Comparison of ENCODE assay signal across 33 mouse cellular contexts in the genomic region with DNA sequence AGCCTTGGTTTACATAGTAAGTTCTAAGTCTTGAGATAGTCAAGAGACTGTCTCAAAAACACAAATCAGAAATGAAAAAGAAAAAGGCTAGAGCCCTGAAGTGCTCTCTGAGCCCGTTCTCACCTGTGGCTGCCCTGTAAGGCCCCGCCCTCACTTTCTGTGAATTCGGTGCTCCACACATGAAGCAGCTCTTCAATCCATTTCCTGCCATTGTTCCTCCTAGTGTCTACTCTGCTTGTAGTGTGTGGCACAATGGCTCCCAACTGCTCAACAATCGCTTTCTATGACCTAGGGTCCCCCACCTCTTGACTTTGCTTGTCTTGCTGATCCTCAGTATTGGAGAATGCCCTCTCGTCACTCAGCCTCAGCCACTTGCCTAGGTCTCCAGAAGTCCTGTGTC. TPM values are rescaled to one million over a fixed set of nuclear protein-coding genes. Genes with fewer than 3 reads are reported as not detected.
A peak's percentile ranks its signal among the peaks of the same experiment; 100 is the strongest.
DNase-seq lines count a peak whose midpoint lies in the region; ATAC-seq lines count a peak whose summit lies in the region.
"Had no signal": no experiment of that assay in that cellular context is flagged by ENCODE, and none has a peak within 500 bp of the region (broad histone marks: within the 10 kb centered on the region; RNA-seq: fewer than 3 reads in every experiment).

No protein-coding gene starts in this region.

- H3K4me3 ChIP-seq in heart, embryonic 10.5 days: no peak overlapping the region
- no peak overlapping the region for H3K4me3 ChIP-seq in neural tube, embryonic 13.5 days
- H3K4me3 ChIP-seq in neural tube, embryonic 15.5 days (replicated peaks): no peak overlapping the region
- H3K4me3 ChIP-seq in liver, embryonic 12.5 days: no peak overlapping the region
- H3K4me3 ChIP-seq: forebrain, embryonic 12.5 days; hindbrain, embryonic 15.5 days; intestine, embryonic 15.5 days; limb, embryonic 13.5 days; liver, embryonic 13.5 days; midbrain, embryonic 12.5 days had no signal

- no peak overlapping the region for H3K4me2 ChIP-seq in neural tube, embryonic 13.5 days
- H3K4me2 ChIP-seq in neural tube, embryonic 15.5 days: no peak overlapping the region
- no peak overlapping the region for H3K4me2 ChIP-seq in liver, embryonic 12.5 days
- H3K4me2 ChIP-seq: forebrain, embryonic 12.5 days; hindbrain, embryonic 15.5 days; intestine, embryonic 15.5 days; limb, embryonic 13.5 days; liver, embryonic 13.5 days; midbrain, embryonic 12.5 days had no signal

- H3K9me3 ChIP-seq in heart, embryonic 10.5 days: no peaks in the 10 kb centered on the region
- no peaks in the 10 kb centered on the region for H3K9me3 ChIP-seq in neural tube, embryonic 13.5 days
- no peaks in the 10 kb centered on the region for H3K9me3 ChIP-seq in neural tube, embryonic 15.5 days (replicated peaks)
- H3K9me3 ChIP-seq in liver, embryonic 12.5 days (replicated peaks): no peaks in the 10 kb centered on the region
- H3K9me3 ChIP-seq: forebrain, embryonic 12.5 days; hindbrain, embryonic 15.5 days; intestine, embryonic 15.5 days; limb, embryonic 13.5 days; liver, embryonic 13.5 days; midbrain, embryonic 12.5 days had no signal

- no peak for ATAC-seq in neural tube, embryonic 13.5 days (ENCODE audit: low read depth)
- no peak for ATAC-seq in neural tube, embryonic 15.5 days (ENCODE audit: low FRiP score)
- ATAC-seq in liver, embryonic 12.5 days: no peak
- ATAC-seq: intestine, embryonic 15.5 days had no signal

- WGBS in heart, embryonic 10.5 days: 54% methylated on average over 5 of the region's 5 CpGs
- 70% methylated on average over 5 of the region's 5 CpGs for WGBS in neural tube, embryonic 13.5 days
- 71% methylated on average over 5 of the region's 5 CpGs for WGBS in neural tube, embryonic 15.5 days
- 54% methylated on average over 5 of the region's 5 CpGs for WGBS in liver, embryonic 12.5 days (ENCODE audit: insufficient replicate concordance)

- H3K9ac ChIP-seq in neural tube, embryonic 13.5 days: 0 out of 2 replicates have a peak overlapping the region, but pooled peaks have one; percentile 0
- H3K9ac ChIP-seq in neural tube, embryonic 15.5 days (replicated peaks): no peak overlapping the region
- no peak overlapping the region for H3K9ac ChIP-seq in liver, embryonic 12.5 days
- H3K9ac ChIP-seq: forebrain, embryonic 12.5 days; hindbrain, embryonic 15.5 days; intestine, embryonic 15.5 days; limb, embryonic 13.5 days; liver, embryonic 13.5 days; midbrain, embryonic 12.5 days had no signal

- DNase-seq in heart, embryonic 10.5 days (ENCODE audit: low spot score): no peak
- DNase-seq in heart, adult 18-20 months: no peak
- peak; percentile 57 for DNase-seq in CD4-positive helper T cell, adult 2 months (ENCODE audit: low read depth, low spot score)
- DNase-seq in T-cell, adult 2 months (ENCODE audit: low spot score): peak; percentile 59
- no peak for DNase-seq in left cerebral cortex, adult 11 months (ENCODE audit: low spot score)
- DNase-seq: adrenal gland, adult 2 months; cerebellum, adult 11 months; cerebellum, adult 9-11 months; gastrocnemius, postnatal 36 days; kidney, postnatal 36 days; liver, embryonic 13.5 days; lung, adult 2 months; right cerebral cortex, postnatal 14 days had no signal

- peaks cover 25% of the 10 kb centered on the region for H3K4me1 ChIP-seq in heart, embryonic 10.5 days
- H3K4me1 ChIP-seq in neural tube, embryonic 13.5 days (replicated peaks): peaks cover 11% of the 10 kb centered on the region
- H3K4me1 ChIP-seq in neural tube, embryonic 15.5 days: peaks cover 9% of the 10 kb centered on the region
- peaks cover 52% of the 10 kb centered on the region for H3K4me1 ChIP-seq in liver, embryonic 12.5 days

- H3K27me3 ChIP-seq in heart, embryonic 10.5 days (ENCODE audit: insufficient read depth, poor library complexity, severe bottlenecking): peaks cover 34% of the 10 kb centered on the region
- peaks cover 36% of the 10 kb centered on the region for H3K27me3 ChIP-seq in neural tube, embryonic 13.5 days
- peaks cover 24% of the 10 kb centered on the region for H3K27me3 ChIP-seq in neural tube, embryonic 15.5 days (replicated peaks)
- H3K27me3 ChIP-seq in liver, embryonic 12.5 days (replicated peaks): peaks cover 55% of the 10 kb centered on the region
- H3K27me3 ChIP-seq: intestine, embryonic 15.5 days had no signal

- 0 out of 2 replicates have a peak overlapping the region, but pooled peaks have one; percentile 2 for H3K27ac ChIP-seq in heart, embryonic 10.5 days
- H3K27ac ChIP-seq in neural tube, embryonic 13.5 days (replicated peaks): no peak overlapping the region
- H3K27ac ChIP-seq in neural tube, embryonic 15.5 days (replicated peaks): no peak overlapping the region
- no peak overlapping the region for H3K27ac ChIP-seq in liver, embryonic 12.5 days
- H3K27ac ChIP-seq: forebrain, embryonic 12.5 days; hindbrain, embryonic 15.5 days; limb, embryonic 13.5 days; liver, embryonic 13.5 days; midbrain, embryonic 12.5 days had no signal

- 0 out of 2 replicates have a peak, but pooled peaks cover 2% of the 10 kb centered on the region for H3K36me3 ChIP-seq in heart, embryonic 10.5 days
- H3K36me3 ChIP-seq in neural tube, embryonic 13.5 days: no peaks in the 10 kb centered on the region
- H3K36me3 ChIP-seq in neural tube, embryonic 15.5 days: no peaks in the 10 kb centered on the region
- H3K36me3 ChIP-seq in liver, embryonic 12.5 days: no peaks in the 10 kb centered on the region
- H3K36me3 ChIP-seq: forebrain, embryonic 12.5 days; hindbrain, embryonic 15.5 days; liver, embryonic 13.5 days; midbrain, embryonic 12.5 days had no signal

RNA-seq across cellular contexts. Expression of a gene that starts 4.3 kb away (rescaled TPM):
- polyA plus RNA-seq in heart, embryonic 10.5 days (2016; fragmentation: Nextera tagmentation; extraction: Ambion mirVana): 15.5 and 18.7 TPM in 2 replicates
- total RNA-seq in heart, adult 18-20 months (2021): 10 to 100 TPM in 1 of 2 experiments, 1 to 10 TPM in 1; 9.1 to 19.9 TPM
- 21.0 and 22.1 TPM in 2 replicates for polyA plus RNA-seq in neural tube, embryonic 13.5 days (2015; fragmentation: Nextera tagmentation; extraction: Ambion mirVana)
- polyA plus RNA-seq in neural tube, embryonic 15.5 days (2015; fragmentation: Nextera tagmentation; extraction: Ambion mirVana): 24.7 and 28.0 TPM in 2 replicates
- 12.8 and 13.2 TPM in 2 replicates for polyA plus RNA-seq in liver, embryonic 12.5 days (2016; fragmentation: Nextera tagmentation; extraction: Ambion mirVana)

RNA-seq across cellular contexts. Expression of a gene that starts 13.3 kb away (rescaled TPM):
- polyA plus RNA-seq in heart, embryonic 10.5 days (2016; fragmentation: Nextera tagmentation; extraction: Ambion mirVana): not detected in 2 replicates
- total RNA-seq in heart, adult 18-20 months (2021): not detected
- not detected in 2 replicates for polyA plus RNA-seq in neural tube, embryonic 13.5 days (2015; fragmentation: Nextera tagmentation; extraction: Ambion mirVana)
- polyA plus RNA-seq in neural tube, embryonic 15.5 days (2015; fragmentation: Nextera tagmentation; extraction: Ambion mirVana): not detected in 2 replicates
- polyA plus RNA-seq in liver, embryonic 12.5 days (2016; fragmentation: Nextera tagmentation; extraction: Ambion mirVana): not detected in 2 replicates
- total RNA-seq: adrenal gland, adult 2 months; adrenal gland, postnatal 4 days; CH12.LX; gastrocnemius, adult 18-20 months; gastrocnemius, postnatal 36 days; hematopoietic stem cell, adult 5-6 weeks; layer of hippocampus, adult 8-10 months; left cerebral cortex, adult 18-20 months; left cerebral cortex, postnatal 25 days; megakaryocyte, adult 5-6 weeks had no signal
- polyA plus RNA-seq: adrenal gland, adult 2 months; cortical plate, adult 2 months; embryonic facial prominence, embryonic 11.5 days; forebrain, embryonic 12.5 days; heart, postnatal 0 days; hindbrain, embryonic 15.5 days; intestine, embryonic 15.5 days; kidney, embryonic 14.5 days; limb, embryonic 13.5 days; liver, embryonic 13.5 days; lung, adult 2 months; midbrain, embryonic 12.5 days had no signal

RNA-seq across cellular contexts. Expression of a gene that starts 13.4 kb away (rescaled TPM):
- 2.1 and 3.4 TPM in 2 replicates for polyA plus RNA-seq in heart, embryonic 10.5 days (2016; fragmentation: Nextera tagmentation; extraction: Ambion mirVana)
- total RNA-seq in heart, adult 18-20 months (2021): 1 to 10 TPM; 1.2 to 2.3 TPM
- polyA plus RNA-seq in neural tube, embryonic 13.5 days (2015; fragmentation: Nextera tagmentation; extraction: Ambion mirVana): 0.67 and 0.79 TPM in 2 replicates
- 0.78 and 2.2 TPM in 2 replicates for polyA plus RNA-seq in neural tube, embryonic 15.5 days (2015; fragmentation: Nextera tagmentation; extraction: Ambion mirVana)
- 0.73 and 1.3 TPM in 2 replicates for polyA plus RNA-seq in liver, embryonic 12.5 days (2016; fragmentation: Nextera tagmentation; extraction: Ambion mirVana)

RNA-seq across cellular contexts. Expression of a gene that starts 26.0 kb away (rescaled TPM):
- polyA plus RNA-seq in heart, embryonic 10.5 days (2016; fragmentation: Nextera tagmentation; extraction: Ambion mirVana): 33.0 and 40.0 TPM in 2 replicates
- 1 to 10 TPM; 4.5 to 4.8 TPM for total RNA-seq in heart, adult 18-20 months (2021)
- polyA plus RNA-seq in neural tube, embryonic 13.5 days (2015; fragmentation: Nextera tagmentation; extraction: Ambion mirVana): 23.5 and 24.9 TPM in 2 replicates
- polyA plus RNA-seq in neural tube, embryonic 15.5 days (2015; fragmentation: Nextera tagmentation; extraction: Ambion mirVana): 24.3 and 27.2 TPM in 2 replicates
- polyA plus RNA-seq in liver, embryonic 12.5 days (2016; fragmentation: Nextera tagmentation; extraction: Ambion mirVana): 26.5 and 26.8 TPM in 2 replicates

RNA-seq across cellular contexts. Expression of a gene that starts 35.6 kb away (rescaled TPM):
- 876 and 946 TPM in 2 replicates for polyA plus RNA-seq in heart, embryonic 10.5 days (2016; fragmentation: Nextera tagmentation; extraction: Ambion mirVana)
- total RNA-seq in heart, adult 18-20 months (2021): 100 to 1,000 TPM; 293 to 299 TPM
- 683 and 709 TPM in 2 replicates for polyA plus RNA-seq in neural tube, embryonic 13.5 days (2015; fragmentation: Nextera tagmentation; extraction: Ambion mirVana)
- polyA plus RNA-seq in neural tube, embryonic 15.5 days (2015; fragmentation: Nextera tagmentation; extraction: Ambion mirVana): 589 and 681 TPM in 2 replicates
- polyA plus RNA-seq in liver, embryonic 12.5 days (2016; fragmentation: Nextera tagmentation; extraction: Ambion mirVana): 572 and 577 TPM in 2 replicates

Comparison
In these comparisons a context has a peak if more than half of its experiments do, and no peak if none do; other contexts are left out.
1. DNase-seq: peak in CD4-positive helper T cell, adult 2 months (single experiment) and T-cell, adult 2 months (single experiment); none in heart, embryonic 10.5 days (single experiment), heart, adult 18-20 months (0 of 2) and left cerebral cortex, adult 11 months (single experiment).